Mouse (Mus musculus): ENCODE data around the gene Nuf2. TPM values are rescaled to one million over a fixed set of nuclear protein-coding genes. Genes with fewer than 3 reads are reported as not detected.

Gene Nuf2
- polyA plus RNA-seq, 1 experiment from 2014 or later: 77.4 TPM

DNA sequence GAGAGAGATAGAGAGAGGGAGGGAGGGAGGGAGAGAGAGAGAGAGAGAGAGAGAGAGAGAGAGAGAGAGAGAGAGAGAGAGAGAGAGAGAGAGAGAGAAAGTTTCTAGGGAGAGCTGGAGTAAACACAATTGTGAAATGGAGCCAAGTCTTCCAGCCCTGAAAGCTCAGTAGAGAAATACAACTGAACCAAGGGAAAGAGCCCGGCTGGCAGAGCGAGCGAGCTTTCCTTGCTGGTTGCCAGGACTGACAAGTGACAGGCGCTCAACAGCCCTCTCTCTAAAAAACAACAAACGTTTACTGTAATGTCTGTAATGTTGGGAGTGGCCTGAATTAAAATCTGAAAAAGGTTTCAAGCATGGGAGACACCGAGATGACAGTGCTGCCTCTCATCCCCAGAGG, 24.9 kb downstream of the Nuf2 start:
- Histone ChIP-seq H3K4me2 (no peak overlapping the region), H3K27ac (ENCODE audit: low read depth) (no peak overlapping the region), H3K4me1 (ENCODE audit: insufficient read depth) (no peaks in the 10 kb centered on the region), H3K36me3 (ENCODE audit: insufficient read depth) (peaks cover 91% of the 10 kb centered on the region), H3K27me3 (ENCODE audit: insufficient read depth, low read length) (no peaks in the 10 kb centered on the region), H3K9ac (no peak overlapping the region), H3K4me3 (ENCODE audit: low read depth, low read length) (no peak overlapping the region), H3K9me3 (ENCODE audit: low read depth, low read length) (no peaks in the 10 kb centered on the region)
- WGBS: 88% methylated on average over 6 of the region's 6 CpGs
- DNase-seq (no peak), ATAC-seq (ENCODE audit: insufficient read depth) (no peak)
- no peak for TF ChIP-seq CTCF (IDR thresholded peaks at IDR 0.05; ENCODE audit: low read depth)

DNA sequence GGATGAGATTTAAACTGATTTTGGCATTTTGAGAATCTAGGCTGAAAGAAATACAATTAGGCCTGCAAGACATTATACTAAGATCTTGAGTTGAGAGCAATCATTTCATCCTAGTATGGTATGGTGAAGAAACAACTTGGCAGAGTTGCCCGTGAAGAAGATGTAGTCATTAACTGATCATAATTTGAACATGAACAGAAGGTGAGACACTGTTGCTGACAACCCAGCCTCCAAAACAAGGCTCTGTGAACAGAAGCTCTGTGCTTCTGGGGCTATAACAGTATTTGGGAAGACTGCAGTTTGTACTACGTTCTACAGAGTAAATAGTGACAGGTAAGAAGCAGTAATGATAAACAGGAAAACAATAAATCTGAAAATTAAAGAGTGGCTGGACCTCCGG, 28.4 kb downstream of the Nuf2 start:
- H3K36me3 ChIP-seq (ENCODE audit: insufficient read depth): peaks cover 93% of the 10 kb centered on the region
- ATAC-seq (ENCODE audit: insufficient read depth) (no peak), DNase-seq (no peak)
- no peak overlapping the region for H3K9ac ChIP-seq
- no peak overlapping the region for H3K4me3 ChIP-seq (ENCODE audit: low read depth, low read length)
- no peaks in the 10 kb centered on the region for H3K4me1 ChIP-seq (ENCODE audit: insufficient read depth)
- H3K4me2 ChIP-seq: no peak overlapping the region
- H3K9me3 ChIP-seq (ENCODE audit: low read depth, low read length): no peaks in the 10 kb centered on the region
- H3K27ac ChIP-seq (ENCODE audit: low read depth): no peak overlapping the region
- 93% methylated on average over 3 of the region's 3 CpGs for WGBS
- TF ChIP-seq CTCF (IDR thresholded peaks at IDR 0.05; ENCODE audit: low read depth): no peak
- H3K27me3 ChIP-seq (ENCODE audit: insufficient read depth, low read length): no peaks in the 10 kb centered on the region

DNA sequence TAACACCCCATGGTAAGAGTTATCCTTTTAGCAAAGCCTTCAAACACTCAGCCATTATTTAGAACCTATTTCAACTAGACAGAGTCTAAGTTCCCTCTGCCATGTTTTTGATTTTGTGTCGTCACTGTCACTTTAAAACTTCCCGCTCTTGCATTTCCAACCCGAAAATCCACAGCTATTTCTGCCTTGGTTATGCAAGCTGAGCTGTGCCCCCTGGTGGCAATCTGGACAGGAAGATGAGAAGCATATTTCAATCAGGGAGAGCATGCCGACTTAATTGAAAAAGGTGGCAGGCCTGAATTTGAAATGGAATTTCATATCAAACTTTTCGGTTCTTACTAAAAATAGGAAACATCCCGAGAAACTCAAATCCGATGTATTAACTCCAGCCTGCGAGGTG, 35.6 kb downstream of the Nuf2 start:
- Histone ChIP-seq H3K4me2 (no peak overlapping the region), H3K4me3 (ENCODE audit: low read depth, low read length) (no peak overlapping the region), H3K9ac (no peak overlapping the region), H3K4me1 (ENCODE audit: insufficient read depth) (no peaks in the 10 kb centered on the region), H3K27me3 (ENCODE audit: insufficient read depth, low read length) (no peaks in the 10 kb centered on the region), H3K27ac (ENCODE audit: low read depth) (no peak overlapping the region), H3K9me3 (ENCODE audit: low read depth, low read length) (no peaks in the 10 kb centered on the region), H3K36me3 (ENCODE audit: insufficient read depth) (peaks cover 35% of the 10 kb centered on the region)
- ATAC-seq (ENCODE audit: insufficient read depth) (no peak), DNase-seq (peak; percentile 82)
- peak; percentile 76 for TF ChIP-seq CTCF (IDR thresholded peaks at IDR 0.05; ENCODE audit: low read depth)
- 50% methylated on average over 8 of the region's 8 CpGs for WGBS

DNA sequence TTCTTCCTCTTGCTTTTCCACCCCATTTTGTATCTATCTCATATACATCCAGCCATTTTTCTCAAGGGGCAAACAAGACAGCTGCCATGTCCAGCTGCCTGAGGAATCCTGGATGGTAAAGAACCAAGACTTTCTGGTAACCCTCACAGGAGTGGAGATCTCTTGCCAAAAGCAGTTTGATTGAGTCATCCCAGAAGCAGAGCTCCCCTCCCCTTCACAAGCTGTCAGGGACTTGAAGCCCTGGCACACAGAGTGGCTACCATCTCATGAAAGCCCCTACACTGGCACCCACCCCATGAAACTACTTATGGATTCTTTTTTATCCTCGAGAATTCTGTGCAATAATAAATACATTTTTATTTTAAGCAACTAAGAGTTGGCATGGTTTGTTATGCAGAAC, 39.7 kb downstream of the Nuf2 start:
- H3K4me1 ChIP-seq (ENCODE audit: insufficient read depth): no peaks in the 10 kb centered on the region
- H3K27me3 ChIP-seq (ENCODE audit: insufficient read depth, low read length): no peaks in the 10 kb centered on the region
- DNase-seq: no peak
- no peak overlapping the region for H3K4me3 ChIP-seq (ENCODE audit: low read depth, low read length)
- no peak for ATAC-seq (ENCODE audit: insufficient read depth)
- no peak for TF ChIP-seq CTCF (IDR thresholded peaks at IDR 0.05; ENCODE audit: low read depth)
- no peak overlapping the region for H3K9ac ChIP-seq
- H3K4me2 ChIP-seq: no peak overlapping the region
- 72% methylated on average over 1 of the region's 1 CpGs for WGBS
- no peaks in the 10 kb centered on the region for H3K9me3 ChIP-seq (ENCODE audit: low read depth, low read length)
- H3K36me3 ChIP-seq (ENCODE audit: insufficient read depth): 0 out of 2 replicates have a peak, but pooled peaks cover 2% of the 10 kb centered on the region
- H3K27ac ChIP-seq (ENCODE audit: low read depth): no peak overlapping the region

GRCm38 (mm10) chr1:169485408-169485885, 45.8 kb downstream of the Nuf2 start:
- Histone ChIP-seq H3K4me3 (ENCODE audit: low read depth, low read length) (no peak overlapping the region), H3K4me1 (ENCODE audit: insufficient read depth) (no peaks in the 10 kb centered on the region), H3K9ac (no peak overlapping the region), H3K36me3 (ENCODE audit: insufficient read depth) (no peaks in the 10 kb centered on the region), H3K27ac (ENCODE audit: low read depth) (no peak overlapping the region), H3K27me3 (ENCODE audit: insufficient read depth, low read length) (no peaks in the 10 kb centered on the region), H3K9me3 (ENCODE audit: low read depth, low read length) (no peaks in the 10 kb centered on the region), H3K4me2 (no peak overlapping the region)
- DNase-seq (no peak), ATAC-seq (ENCODE audit: insufficient read depth) (no peak)
- 68% methylated on average over 6 of the region's 6 CpGs for WGBS
- no peak for TF ChIP-seq CTCF (IDR thresholded peaks at IDR 0.05; ENCODE audit: low read depth)

DNA sequence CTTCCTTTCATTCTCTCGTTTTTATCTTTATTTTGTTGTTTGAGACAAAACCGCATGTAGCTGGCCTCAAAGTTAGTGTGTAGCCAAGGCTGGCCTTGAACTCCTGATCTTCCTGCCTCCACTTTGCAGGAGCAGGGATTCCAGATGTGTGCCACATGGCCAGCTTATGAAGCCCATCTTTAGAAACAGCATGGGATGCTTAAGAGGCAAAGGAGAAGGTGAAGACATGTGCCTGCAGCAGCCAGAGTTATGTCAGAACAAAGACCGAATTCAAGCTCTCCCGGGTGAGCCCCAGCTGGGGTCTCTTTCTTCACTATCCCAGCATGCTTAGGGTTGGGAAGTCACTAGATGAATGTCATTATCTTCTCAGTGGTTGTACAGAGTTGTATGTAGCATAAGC, 46.7 kb downstream of the Nuf2 start:
- 77% methylated on average over 4 of the region's 4 CpGs for WGBS

GRCm38 (mm10) chr1:169482596-169483335, 48.5 kb downstream of the Nuf2 start:
- ATAC-seq (ENCODE audit: insufficient read depth) (no peak), DNase-seq (no peak)
- H3K4me3 ChIP-seq (ENCODE audit: low read depth, low read length): no peak overlapping the region
- no peaks in the 10 kb centered on the region for H3K4me1 ChIP-seq (ENCODE audit: insufficient read depth)
- H3K9me3 ChIP-seq (ENCODE audit: low read depth, low read length): no peaks in the 10 kb centered on the region
- H3K27ac ChIP-seq (ENCODE audit: low read depth): no peak overlapping the region
- H3K27me3 ChIP-seq (ENCODE audit: insufficient read depth, low read length): no peaks in the 10 kb centered on the region
- 83% methylated on average over 6 of the region's 6 CpGs for WGBS
- H3K9ac ChIP-seq: no peak overlapping the region
- no peak for TF ChIP-seq CTCF (IDR thresholded peaks at IDR 0.05; ENCODE audit: low read depth)
- H3K36me3 ChIP-seq (ENCODE audit: insufficient read depth): no peaks in the 10 kb centered on the region
- H3K4me2 ChIP-seq: no peak overlapping the region

More for the DNA sequence above, 46.7 kb downstream of the Nuf2 start:
- Histone ChIP-seq H3K36me3 (ENCODE audit: insufficient read depth) (no peaks in the 10 kb centered on the region), H3K4me3 (ENCODE audit: low read depth, low read length) (no peak overlapping the region), H3K27me3 (ENCODE audit: insufficient read depth, low read length) (no peaks in the 10 kb centered on the region), H3K4me1 (ENCODE audit: insufficient read depth) (no peaks in the 10 kb centered on the region), H3K4me2 (no peak overlapping the region), H3K9me3 (ENCODE audit: low read depth, low read length) (no peaks in the 10 kb centered on the region), H3K9ac (no peak overlapping the region), H3K27ac (ENCODE audit: low read depth) (no peak overlapping the region)
- ATAC-seq (ENCODE audit: insufficient read depth) (no peak), DNase-seq (no peak)
- TF ChIP-seq CTCF (IDR thresholded peaks at IDR 0.05; ENCODE audit: low read depth): no peak
